Mouse (Mus musculus) CH12.LX (cell line): ENCODE results near the gene Dclk3.

Experiments used
- CTCF ChIP-seq, 2 experiments: IDR thresholded peaks in 1 of 2; conservative IDR thresholded peaks in 1 of 2; 2 replicates each; pipeline ENCODE4 v1.5.1; 2011 to 2012; ENCODE audit warnings: low read depth in 2 of 2, low read length in 2 of 2, improper control_type of control experiment in 1 of 2, inconsistent platforms in 1 of 2, mild to moderate bottlenecking in 1 of 2, moderate library complexity in 1 of 2
- E2F4 ChIP-seq: IDR thresholded peaks from 2 replicates; pipeline ENCODE4 v1.6.1; 2011; ENCODE audit warnings: low read depth, low read length, improper control_type of control experiment; ENCODE audit not compliant: insufficient replicate concordance
- MEF2A ChIP-seq: IDR thresholded peaks from 2 replicates; pipeline ENCODE4 v1.6.1; 2014; ENCODE audit warnings: low read depth, mild to moderate bottlenecking, inconsistent platforms, low read length, improper control_type of control experiment, borderline replicate concordance
- PAX5 ChIP-seq: IDR thresholded peaks from 2 replicates; pipeline ENCODE4 v1.6.1; 2012; ENCODE audit warnings: low read length, inconsistent platforms, mixed read lengths
- UBTF ChIP-seq: IDR thresholded peaks from 2 replicates; pipeline ENCODE4 v1.6.1; 2012; ENCODE audit warnings: low read depth, mild to moderate bottlenecking, inconsistent platforms, low read length, improper control_type of control experiment, moderate library complexity
- ZNF384 ChIP-seq: IDR thresholded peaks from 2 replicates; pipeline ENCODE4 v1.6.1; 2012; ENCODE audit warnings: low read depth, low read length, improper control_type of control experiment, inconsistent platforms

GRCm38 (mm10) chr9:111460201-111460814 lies 21.4 kb downstream of the Dclk3 start:
- TF ChIP-seq CTCF (conservative IDR thresholded peaks at IDR 0.05 in 1 of 2, IDR thresholded peaks at IDR 0.05 in 1 of 2; ENCODE audit: low read depth in 2 of 2, low read length in 2 of 2), result no peak
- no peak for TF ChIP-seq E2F4
- TF ChIP-seq ZNF384, result no peak
- no peak for TF ChIP-seq MEF2A
- no peak for TF ChIP-seq UBTF
- no peak for TF ChIP-seq PAX5
